Mouse (Mus musculus) cerebral cortex, adult 2 months (tissue): Measurements from ENCODE around the gene Xrcc4.

Experiments used
- WGBS: fragments of 180-500 bp; shearing (Covaris S2); methylation state at CpG from one replicate; pipeline ENCODE4 v1.1.7; 2018; 5-methylcytosine and 5-hydroxymethylcytosine counted together

Xrcc4 gene

DNA sequence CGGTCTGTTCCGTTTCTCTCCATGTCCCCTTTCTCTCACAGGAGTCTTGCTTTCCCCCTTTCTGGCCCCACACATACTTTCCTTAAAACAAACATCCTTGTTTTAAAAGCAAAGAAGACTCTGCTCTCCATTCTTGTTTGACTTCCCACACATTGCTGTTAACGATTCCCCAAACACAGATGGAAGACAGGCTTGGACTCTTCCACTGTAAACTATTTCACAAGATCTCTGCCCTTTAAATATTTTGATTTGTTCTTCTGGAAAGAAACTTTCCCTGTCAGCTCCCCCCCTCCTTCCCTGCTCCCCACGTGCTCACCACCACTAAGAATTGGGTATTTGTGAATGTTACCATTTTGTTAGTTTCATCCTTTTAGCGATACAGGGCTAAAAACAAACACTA is 297.9 kb downstream of the Xrcc4 start:
- WGBS = 52% methylated on average over 5 of the region's 5 CpGs

DNA sequence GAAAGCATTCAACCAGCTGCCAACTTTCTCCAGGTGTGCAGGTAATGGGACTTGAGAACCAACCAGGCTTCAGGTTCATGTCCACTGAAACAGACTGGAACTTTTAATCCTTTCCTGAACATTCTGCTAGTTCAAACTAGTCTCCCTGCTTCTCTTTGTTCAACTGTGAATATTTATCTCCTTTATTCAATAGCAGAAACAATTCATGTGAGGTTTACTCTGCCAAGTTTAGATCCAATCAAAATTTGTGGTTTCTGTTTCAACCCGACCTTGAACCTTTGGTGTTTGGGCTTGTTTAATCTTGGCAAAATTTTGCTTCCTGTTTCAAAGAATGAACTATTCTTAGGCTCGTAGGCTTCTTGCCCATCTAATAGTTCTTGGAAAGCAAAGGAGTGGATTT is 306.5 kb downstream of the Xrcc4 start:
- 59% methylated on average over 2 of the region's 2 CpGs for WGBS

DNA sequence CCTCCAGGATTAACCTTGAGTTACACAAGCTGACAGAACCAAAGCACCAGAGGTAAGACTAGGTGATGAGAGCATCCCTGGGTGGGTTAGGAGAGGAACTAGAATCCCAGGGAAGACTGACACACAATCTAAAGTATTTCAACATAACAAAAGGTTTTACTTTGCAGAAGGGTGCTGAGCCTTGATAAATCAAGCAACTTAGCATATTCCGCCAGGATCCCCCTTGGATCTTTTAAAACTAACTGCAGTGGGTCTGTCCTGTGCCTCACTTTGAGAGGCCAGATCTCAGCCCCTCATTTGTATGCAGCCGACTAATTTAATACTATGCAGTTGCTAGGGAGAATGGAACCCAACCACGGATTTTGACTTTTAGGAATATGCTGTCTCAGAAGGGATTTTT is 309.1 kb downstream of the Xrcc4 start:
- WGBS = 65% methylated on average over 3 of the region's 3 CpGs

DNA sequence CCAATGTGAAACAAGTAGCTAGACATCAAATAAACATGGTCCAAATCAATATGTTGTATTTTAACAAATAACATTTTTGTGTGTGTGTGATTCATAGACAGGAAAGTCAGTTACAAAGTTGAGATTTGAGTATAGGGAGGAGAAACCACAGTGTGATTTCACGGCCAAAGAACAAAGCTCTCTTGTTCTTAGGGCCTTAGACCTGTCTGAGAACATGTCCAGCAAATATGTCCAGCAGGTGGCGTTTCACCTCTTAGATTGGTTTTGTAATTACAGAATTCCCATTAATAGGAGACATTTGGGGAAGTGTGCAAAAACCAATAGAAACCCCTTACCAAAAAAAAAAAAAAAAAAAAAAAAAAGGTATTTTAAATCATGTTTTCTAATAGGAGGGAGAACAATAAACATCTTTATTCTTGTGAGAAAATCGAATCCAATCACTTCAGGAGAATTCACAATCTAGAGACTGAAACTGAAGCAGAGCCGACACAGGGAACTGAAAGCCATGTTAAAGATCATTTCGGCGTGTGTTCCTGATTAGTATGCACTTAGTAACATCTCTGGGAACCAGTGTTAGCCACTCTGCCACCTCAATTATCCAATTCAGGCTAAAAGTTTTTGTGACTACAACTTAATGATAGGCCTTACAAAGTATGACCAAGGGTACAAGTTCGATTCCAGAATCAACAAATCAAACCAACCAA is 310.0 kb downstream of the Xrcc4 start:
- 57% methylated on average over 7 of the region's 7 CpGs for WGBS

DNA sequence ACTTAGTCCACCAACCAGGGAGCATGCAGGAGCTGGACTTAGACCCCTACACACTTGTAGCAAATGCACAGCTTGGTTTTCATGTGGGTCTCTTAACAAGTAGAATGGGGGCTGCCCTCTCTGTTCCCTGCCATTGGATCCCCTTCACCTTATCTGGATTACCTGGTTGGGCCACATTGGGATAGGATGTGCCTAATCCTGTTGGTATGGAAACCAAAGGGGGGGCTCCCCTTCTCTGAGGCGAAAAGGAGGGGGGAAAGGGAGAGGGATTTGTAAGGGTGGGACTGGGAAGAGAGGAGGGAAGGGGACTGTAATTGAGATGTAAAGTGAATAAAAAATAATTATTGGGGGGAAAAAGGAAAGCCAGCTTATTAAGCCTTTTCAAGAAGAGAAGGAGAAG is 311.6 kb downstream of the Xrcc4 start:
- WGBS = 50% methylated on average over 1 of the region's 1 CpGs

DNA sequence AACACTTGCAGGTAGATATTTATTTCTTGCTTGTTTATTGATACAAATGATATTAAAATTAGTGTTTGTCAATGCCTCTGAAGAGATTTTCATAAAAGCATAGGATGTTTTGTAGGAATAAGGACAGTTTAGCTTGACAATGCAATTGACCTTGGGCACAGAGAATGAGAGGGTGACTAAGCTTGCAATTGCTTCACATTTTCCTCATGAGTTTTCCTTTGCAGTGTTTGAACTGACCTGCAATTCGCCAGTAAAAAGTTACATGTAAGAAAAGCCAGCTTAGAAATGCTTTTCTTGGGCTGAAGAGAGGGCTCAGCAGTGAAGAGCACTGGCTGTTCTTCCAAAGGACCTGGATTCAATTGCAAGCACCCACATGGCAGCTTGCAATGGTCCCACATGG is 312.3 kb downstream of the Xrcc4 start:
- 88% methylated on average over 1 of the region's 1 CpGs for WGBS

DNA sequence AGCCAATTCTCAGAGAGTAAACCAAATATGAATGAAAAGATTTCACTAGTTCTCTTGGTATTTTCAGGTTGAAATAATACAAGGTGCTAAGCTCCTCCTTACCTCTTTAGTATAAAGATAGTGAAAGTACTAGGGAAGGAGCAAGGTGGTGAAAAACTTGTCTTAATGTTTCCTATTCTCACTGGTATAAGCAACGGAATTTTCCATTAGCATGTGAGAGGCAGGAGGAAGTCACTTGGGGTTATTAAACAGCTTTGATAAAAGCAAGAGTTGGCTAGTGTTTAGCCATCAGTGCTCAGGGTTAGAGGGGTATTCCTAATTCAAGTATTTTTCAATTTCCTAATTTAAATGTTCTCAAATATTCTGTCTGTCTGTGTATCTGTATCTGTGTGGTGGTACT is 322.9 kb downstream of the Xrcc4 start:
- WGBS = 83% methylated on average over 1 of the region's 1 CpGs

DNA sequence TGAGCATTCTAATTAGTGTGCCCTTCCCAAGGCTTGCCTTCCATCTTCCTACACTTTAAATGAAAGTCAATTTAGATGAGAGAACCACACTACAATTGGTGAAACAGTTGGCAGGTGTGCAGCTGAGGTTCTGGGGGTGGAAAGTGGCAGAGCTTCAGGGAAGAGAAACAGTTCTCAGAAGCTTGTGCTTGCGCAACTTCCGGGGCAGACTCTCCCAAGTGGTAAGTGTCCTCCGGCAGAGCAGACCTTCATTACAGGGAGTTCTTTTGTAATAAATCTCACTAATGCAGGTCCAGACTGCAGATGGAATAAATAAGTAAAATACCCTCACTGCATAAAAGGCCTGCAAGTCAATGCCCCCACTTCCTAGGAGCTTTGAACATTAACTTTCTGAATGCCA is 323.4 kb downstream of the Xrcc4 start:
- WGBS = 73% methylated on average over 3 of the region's 3 CpGs

DNA sequence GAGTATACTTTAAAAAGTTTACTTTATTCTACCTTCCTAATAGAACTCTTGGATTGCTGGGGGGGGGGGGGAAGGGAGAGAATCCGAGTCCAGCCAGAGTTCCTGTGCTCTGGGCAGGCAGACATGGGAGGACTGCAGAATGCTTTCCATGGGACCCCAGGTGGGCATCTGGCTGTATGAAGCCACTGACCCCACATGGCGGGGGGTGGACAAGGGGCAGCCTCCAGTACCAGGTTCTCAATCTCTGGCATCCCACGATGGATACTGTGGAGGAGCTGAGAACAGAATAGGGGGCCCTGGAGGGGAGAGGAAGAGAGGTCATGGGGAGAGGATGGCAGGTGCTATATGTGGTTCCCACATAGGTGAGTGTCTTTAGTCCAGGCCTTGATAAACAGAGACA is 327.1 kb downstream of the Xrcc4 start:
- 77% methylated on average over 3 of the region's 3 CpGs for WGBS

DNA sequence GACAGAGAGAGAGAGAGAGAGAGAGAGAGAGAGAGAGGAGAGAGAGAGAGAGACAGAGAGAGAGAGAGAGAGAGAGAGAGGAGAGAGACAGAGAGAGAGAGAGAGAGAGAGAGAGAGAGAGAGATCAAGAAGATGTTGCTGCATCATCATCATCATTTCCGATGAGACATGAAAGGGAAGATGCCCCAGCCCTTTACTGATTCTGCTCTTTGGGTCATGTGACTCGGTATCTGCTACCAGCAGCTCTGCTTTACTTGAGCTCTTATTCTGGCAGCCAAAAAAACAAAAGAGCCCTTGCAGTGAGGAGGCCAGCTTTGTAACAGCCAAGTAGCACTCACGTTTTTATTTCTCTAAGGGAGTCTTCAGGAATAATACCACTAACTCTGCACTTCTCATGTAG is 338.8 kb downstream of the Xrcc4 start:
- 40% methylated on average over 3 of the region's 3 CpGs for WGBS

DNA sequence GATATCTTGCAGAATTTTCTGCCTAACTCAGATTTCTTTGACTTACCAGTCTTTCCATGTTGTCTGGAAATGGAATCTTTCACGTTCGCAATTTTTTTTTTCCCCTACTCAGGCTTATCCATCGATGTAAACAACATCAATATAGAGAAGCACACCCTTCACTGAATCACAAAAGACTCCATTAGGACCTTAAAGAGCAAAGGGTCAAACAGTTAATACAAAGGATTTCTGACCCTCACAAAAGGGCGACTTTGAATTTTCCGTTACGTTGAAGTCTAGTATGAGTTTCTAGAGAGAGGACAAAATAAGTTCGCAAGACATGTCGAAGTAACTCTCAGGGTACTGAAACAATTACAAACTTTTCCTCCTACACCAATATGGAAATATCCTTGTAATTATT is 346.2 kb downstream of the Xrcc4 start:
- WGBS = 49% methylated on average over 8 of the region's 8 CpGs

DNA sequence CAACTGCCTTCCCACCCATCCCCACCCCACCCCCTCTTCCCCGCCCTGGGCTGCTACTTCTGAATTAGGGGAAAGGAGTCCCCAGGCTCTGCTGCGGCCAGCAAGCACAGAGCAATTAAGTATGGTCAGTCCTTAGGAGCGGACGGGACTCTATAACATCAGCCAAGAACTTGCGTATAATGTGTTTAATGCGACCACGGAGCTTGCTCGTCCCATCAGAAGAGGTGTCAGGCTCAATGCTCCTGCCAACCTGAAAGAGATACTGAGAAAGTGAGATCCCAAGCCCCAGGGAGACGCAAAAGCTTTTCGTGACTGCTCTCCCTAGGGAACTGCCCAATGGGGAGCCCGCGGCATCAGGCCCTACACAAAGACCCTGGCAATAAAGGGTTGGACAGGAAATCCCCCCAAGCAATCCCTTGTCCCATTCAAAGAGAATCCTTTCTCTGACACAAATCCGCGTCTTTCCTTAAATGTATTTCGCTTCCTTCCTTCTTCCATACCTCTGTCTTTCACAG is 346.7 kb downstream of the Xrcc4 start:
- WGBS = 8% methylated on average over 15 of the region's 15 CpGs

DNA sequence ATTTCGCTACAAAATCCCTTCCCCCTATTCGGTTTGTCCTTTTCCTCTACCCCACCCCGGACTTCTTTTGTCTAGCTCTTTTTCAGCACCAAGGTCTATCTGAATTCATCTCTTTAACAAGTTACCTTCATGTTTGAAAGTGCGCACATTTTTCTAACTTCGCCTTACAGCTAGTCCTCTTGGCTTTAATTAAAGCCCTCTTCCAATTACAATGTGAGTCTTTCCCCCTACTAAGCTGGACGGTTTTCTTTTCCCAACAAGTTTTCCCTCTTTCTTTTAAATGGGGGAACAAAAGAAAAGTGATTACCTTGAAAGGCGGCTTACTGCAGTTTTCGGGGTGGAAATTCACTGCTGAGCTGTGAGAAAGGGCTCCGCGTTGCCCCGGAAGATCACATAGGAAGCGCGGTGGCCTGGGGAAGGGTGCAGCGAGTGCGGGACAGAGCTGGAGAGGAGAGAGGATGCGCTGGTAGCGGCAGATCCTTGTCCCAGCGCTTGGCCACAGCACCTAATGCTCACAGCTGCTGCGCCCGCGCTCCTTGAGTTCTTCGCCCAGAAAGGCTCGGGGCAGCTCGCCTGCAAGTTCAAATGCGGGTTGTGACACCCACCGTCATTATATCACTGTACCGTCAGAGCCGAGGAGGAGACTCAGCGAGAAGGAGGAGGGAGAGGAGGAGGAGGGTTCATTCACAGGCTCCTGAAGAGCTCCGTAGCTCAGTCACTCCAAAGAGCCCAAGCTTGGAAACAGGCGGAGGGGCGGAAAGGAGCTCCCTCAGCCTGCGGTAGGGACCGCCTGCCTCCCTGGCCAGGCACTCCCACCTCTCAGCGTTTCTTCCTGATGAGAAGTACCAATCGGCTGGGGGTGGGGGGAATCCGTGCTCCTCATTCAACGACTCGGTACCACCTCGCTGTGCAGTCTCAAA is 347.4 kb downstream of the Xrcc4 start, which contains the start of gene Vcan:
Gene Vcan (minus strand): TSS at position 744 of the 920 bp plus-strand sequence.
- under 1% methylated on average over 40 of the region's 40 CpGs for WGBS

DNA sequence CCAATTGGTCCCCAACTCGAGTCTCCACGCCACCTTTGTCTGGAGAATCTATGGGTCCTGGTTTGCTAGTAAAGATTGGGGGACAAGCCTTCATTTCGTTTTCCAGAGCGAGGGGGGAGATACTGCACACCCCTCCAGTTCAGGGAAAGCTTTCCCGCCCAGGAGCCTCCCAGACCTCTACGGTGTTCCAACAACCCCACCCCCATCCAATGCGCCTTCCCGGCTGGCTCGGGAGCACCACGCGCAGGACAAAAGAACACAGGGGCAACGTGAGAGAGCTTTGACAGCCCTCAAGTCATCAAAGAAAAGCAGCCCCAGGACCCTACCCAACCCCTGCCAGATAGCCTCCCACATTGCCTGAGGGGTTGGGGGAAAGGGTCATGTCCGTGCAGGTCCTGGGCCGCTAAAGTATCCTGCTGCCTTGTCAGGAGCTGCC is 348.3 kb downstream of the Xrcc4 start:
- WGBS = 1% methylated on average over 14 of the region's 14 CpGs

DNA sequence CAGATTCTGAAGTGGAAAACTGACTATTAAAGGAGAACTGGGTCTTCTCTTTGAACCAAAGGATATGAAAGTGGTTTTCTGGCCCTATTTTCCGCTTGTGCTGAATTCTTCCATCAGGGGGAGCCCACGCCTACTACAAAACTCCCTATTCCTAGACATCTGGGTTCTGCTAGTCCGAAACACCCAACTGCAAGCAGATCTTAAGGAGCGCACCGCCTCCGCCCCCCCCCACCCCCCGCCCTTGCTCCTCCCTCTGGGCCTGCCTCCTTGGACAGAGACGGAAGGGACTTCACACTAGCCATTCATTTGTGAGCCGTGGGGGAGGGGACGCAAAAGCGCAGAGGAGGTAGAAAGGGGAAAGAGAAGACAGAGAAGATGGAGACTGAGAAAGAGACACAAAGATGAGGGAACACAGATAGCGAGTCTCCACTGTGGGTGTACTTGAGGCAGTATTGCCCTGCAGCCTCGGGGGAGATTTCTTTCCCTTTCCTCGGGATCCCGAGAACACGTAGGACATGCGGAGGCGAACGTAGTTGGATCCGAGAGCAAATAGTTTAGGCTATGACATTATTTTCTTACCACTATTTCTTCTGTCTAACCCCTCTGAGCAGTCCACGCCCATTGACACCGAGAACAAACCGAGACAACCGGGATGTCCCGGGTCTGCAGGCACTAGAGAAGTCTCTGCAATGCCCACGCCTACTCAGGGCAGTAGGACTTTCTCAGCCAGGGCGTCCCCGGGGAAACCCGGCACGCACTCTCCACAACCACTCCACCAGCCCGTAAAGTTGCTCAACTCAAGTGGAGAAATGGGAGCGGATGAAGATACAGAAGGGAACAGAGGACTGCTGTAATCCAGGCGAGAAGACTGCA is 348.9 kb downstream of the Xrcc4 start:
- under 1% methylated on average over 33 of the region's 33 CpGs for WGBS

DNA sequence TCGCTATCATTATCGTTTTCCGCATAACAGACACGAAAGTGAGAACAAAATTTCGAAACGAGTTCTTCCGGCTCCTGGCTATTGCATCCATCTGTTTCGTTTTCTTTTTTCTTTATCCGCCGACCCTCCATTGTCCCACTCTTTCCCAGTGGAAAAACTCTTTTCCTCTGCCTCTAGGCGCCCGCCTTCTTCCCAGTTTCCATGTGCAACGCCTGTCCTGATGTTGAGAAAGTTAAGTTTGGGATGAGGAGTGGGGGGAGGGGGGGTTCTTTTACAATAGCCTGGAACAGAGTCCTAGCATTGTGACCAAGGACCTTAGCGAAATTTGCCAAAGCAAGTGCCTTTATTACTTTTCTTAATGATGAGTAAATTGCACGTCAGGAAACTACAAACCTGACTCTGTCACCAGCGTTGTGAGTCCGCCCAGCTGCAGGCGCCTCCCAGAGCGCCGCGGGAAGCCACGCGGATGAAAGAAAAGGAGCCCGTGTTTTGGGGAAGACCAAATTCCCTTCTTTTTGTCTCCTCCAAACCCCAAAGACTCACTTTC is 349.6 kb downstream of the Xrcc4 start:
- WGBS = under 1% methylated on average over 24 of the region's 24 CpGs

DNA sequence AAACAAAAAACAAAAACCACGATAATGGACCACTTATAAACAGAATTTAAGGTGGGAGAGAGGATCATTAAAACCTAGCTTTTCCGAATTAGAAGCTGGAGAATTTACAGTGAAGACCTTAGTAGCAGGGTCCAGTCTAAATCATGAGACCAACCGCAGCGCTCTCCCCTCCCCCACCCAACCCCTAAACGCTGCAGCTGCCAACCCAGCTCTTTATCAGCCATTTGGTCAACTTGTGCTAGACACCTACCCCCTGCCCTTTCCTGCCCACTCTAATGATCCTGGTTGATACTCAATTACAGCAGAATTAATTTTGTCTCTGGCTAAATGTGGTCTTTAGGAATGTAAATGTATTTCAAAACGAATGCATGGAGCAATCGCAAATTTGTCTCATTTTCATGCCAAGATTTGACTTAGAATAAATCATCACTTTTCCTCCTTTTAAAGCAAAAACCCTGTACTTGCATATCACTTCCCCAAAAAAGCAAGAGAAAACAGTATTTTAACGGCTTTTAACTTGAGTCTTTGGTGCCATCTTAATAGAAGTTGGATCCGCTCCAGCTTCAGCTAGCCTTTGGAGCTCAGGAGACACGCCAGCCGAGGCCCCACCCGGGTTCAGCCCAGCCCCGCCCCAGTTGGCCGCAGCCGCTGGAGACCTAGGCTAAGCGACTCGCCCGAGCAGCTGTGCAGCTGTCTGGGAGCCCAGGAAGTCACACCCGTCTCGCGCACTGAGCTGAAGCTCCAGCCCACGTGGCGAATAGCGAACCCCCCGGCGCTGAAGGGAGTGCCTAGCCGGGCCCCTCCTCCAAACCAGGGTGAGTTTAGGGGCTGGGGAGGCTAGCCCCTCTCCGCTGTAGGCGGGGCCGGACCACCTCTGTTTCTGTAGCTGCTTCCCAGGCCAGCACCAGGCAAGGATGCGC is 350.4 kb downstream of the Xrcc4 start:
- WGBS = 2% methylated on average over 31 of the region's 31 CpGs

DNA sequence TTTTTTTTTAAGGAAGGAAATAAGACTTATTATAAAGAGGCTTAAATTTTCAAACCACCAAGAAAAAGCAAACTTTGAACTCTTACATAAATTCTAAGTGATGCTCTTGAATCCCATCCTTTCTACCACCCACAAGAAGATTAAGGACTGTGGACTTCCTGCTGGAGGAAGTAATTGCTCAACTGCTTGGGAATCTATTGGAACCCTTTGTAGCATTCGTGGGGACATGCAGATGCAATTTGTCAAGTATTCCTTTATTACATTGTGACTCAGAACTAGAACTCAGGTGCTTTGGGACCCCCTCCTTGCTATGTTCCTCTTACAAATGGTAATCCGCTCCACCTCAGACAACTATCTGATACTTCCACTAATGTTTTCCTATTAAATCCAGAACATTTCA is 351.1 kb downstream of the Xrcc4 start:
- 60% methylated on average over 2 of the region's 2 CpGs for WGBS

DNA sequence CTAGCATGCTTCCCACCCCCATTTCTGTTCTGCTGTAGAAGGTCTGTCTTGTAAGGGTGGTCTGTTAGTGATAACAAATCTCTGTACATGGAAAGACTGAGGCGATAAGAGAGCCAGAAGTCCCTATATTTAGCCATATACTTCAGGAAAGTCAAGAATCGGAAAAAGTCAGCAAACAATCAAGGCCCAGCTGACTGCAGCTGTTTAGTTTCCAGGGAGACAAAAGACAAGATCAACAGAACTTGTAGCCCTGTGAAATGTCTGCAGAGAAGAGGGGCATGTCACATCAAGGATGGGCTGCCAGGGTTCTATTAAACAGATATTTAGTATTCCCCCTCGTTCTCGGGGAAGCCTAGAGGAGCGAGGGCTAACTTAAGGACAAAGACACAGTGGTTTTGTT is 354.3 kb downstream of the Xrcc4 start:
- 73% methylated on average over 5 of the region's 5 CpGs for WGBS

DNA sequence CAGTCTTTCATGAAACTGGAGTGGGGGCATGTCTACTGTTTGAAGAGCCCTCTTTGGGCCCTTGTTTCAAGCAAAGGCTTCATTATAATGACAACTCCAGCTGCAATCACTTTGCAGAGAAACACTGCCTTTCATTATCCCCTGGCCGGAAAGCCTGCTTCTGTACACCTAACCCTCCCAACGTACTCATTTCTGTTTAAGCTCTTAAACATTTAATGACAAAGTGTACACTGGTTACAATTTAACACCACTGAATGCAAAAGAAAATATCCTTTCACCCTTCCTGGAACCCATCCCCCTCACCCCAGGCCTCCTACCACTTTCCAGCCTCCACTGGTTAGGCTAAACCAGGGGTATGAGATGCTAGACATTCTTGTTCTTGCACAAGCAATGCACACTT is 362.9 kb downstream of the Xrcc4 start:
- 73% methylated on average over 2 of the region's 2 CpGs for WGBS
